Mouse (Mus musculus): ENCODE results near the gene Lyz2.
"Not testable (repeated sequence)": the region's sequence is repeated elsewhere in the genome, so short reads cannot be mapped to it uniquely, and the experiment has no call there.

The Lyz2 gene

DNA sequence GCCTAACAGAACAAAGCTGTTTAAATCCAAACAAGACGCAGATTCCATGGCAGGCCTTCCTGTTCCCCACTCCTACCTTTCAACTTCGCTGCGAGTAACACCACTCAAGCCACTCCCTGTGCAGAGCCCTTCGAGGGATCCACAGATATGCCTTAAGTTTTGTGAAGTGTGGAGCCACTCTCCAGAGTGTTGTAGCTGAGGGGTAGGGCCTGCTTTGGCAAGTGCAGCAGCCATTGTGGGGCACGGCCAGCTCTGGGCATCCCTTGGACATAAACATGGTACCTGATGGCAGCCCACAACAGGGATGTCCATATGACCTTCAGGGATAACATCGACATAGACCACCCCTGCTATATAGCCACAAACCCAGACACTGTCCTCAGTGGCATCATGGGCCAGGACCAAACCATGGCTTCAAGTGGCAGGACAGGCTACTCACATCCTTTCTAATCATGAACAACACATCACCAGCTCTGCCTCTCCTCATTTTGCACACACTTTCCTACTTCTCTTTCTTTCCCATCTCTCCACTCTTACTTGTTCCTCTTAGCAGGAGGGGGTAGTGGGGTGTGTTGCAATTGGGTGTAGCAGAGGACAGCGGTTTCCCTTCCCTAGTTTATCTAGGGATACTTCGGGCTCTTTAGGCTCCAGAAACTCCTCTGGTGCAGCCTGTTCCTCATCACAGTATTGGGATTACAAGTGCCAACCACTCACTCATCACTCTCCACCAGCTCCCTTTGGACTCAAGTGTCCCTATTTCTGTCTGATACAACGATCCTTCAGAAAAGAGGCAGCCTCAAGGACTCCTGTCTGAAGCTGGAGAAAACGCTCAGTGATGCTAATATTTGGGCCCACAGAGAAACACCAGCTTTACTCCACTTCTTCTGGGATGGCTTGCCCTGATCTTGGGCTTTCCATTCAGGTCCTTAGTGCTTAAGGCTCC is 2.7 kb upstream of the Lyz2 start:
- DNase-seq (ENCODE audit: inconsistent ontology term): no peak

GRCm38 (mm10) chr10:117283871-117284577 is 1.9 kb upstream of the Lyz2 start:
- no peak for DNase-seq (ENCODE audit: inconsistent ontology term)

- DNase-seq (ENCODE audit: inconsistent ontology term): not testable (repeated sequence)
Observed at GRCm38 (mm10) chr10:117283196-117283595, 1.1 kb upstream of the Lyz2 start.

GRCm38 (mm10) chr10:117282551-117282950 is 430 bp upstream of the Lyz2 start:
- DNase-seq (ENCODE audit: inconsistent ontology term): peak; percentile 6

- DNase-seq (ENCODE audit: inconsistent ontology term): no peak
Observed at GRCm38 (mm10) chr10:117281381-117281920, 670 bp downstream of the Lyz2 start.

GRCm38 (mm10) chr10:117280000-117280399 is 2.1 kb downstream of the Lyz2 start:
- no peak for DNase-seq (ENCODE audit: inconsistent ontology term)

GRCm38 (mm10) chr10:117278510-117278909 is 3.6 kb downstream of the Lyz2 start:
- not testable (repeated sequence) for DNase-seq (ENCODE audit: inconsistent ontology term)

- not testable (repeated sequence) for DNase-seq (ENCODE audit: inconsistent ontology term)
Observed at GRCm38 (mm10) chr10:117277779-117278178, 4.3 kb downstream of the Lyz2 start.

DNA sequence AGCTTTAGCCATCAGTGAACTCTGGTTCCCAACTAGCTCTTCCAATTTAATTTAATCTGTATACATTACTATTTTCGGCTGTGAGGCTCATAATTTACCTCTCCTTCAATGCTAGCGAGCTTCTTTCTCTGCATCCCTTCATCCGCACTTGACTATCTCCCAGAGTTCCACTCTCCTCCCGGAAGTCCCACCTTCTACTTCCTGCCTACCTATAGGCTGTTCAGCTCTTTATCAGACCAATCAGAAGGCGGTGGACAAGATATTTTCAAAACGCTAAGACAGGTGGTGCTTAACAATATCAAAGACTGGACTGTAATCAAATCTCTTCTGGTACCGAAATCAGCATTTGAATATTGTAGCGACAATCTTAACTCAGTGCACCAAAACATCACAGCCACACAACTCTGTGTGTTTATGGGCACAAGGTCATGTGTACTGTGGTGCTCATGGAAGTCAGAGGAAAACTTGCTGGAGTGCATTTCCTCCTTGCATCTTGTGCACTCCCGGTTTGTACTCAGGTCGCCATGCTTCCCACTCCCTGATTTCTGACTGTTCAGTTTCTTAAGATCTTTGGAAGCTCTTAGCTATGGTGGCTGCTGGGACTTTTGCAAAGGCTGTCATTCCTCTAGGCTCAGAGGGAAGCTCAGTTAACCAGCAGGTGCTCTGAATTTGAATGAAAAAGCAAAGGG is 6.3 kb downstream of the Lyz2 start:
- no peak for DNase-seq (ENCODE audit: inconsistent ontology term)

GRCm38 (mm10) chr10:117274645-117275044 is 7.5 kb downstream of the Lyz2 start:
- not testable (repeated sequence) for DNase-seq (ENCODE audit: inconsistent ontology term)

DNA sequence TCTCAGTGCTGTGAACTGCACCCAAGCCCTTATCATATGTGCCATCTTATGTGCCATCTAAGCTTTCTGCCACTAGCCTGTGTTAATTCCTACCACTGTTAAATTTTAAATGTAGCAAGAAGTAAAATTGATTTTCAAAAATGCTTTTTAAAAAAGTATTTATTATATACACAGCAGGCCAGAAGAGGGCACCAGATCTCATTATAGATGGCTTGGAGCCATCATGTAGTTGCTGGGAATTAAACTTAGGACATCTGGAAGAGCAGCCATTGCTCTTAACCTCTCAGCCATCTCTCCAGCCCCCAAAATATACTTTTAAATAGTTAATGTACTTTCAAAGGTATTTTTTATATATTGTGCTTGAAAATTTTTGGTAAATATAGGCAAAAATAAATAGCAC is 10.1 kb downstream of the Lyz2 start:
- no peak for DNase-seq (ENCODE audit: inconsistent ontology term)

DNA sequence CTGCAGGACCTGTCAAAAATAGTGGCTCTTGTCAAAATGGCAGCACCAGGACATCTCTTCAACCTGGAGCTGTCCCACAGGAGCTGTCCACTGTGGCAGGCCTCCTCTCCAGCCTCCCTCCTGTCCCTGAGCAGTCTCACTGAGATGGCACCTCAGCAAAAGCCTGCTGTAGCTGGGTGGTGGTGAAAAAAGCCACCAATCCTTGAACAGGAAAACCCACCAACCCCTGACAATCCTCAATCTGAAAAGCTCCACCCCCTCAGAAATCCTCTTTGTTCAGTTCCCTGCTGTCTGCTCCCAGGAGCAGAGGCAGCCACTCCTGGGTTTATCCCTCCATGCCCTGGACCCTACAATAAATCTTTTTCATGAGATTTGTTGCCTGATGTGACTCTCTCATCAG is 22.3 kb downstream of the Lyz2 start:
- DNase-seq (ENCODE audit: inconsistent ontology term): no peak

- DNase-seq (ENCODE audit: inconsistent ontology term): no peak
Observed at GRCm38 (mm10) chr10:117238603-117239002, 43.5 kb downstream of the Lyz2 start, which contains the start of gene 9530003J23Rik. Gene 9530003J23Rik, minus strand, starts transcription at chr10:117238703.

- no peak for DNase-seq (ENCODE audit: inconsistent ontology term)
Observed at GRCm38 (mm10) chr10:117235866-117236265, 46.3 kb downstream of the Lyz2 start.

DNA sequence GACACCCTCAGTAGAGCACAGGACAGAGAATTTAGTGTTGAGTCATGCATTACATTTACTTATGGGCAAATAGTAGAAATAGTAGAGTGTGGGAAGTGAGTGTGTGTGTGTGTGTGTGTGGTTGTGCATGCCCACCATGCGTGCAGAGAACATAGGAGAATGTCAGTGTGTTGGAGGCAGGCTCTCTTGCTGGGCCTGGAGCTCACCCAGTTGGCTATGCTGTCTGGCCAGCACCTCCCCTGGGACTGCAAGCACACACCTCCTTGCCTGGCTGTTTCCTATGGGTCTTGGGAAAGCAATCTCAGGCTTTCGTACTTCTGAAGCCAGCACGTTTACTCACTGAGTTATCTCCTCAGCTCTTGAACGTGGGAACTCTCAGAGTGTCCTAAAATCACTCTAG is 47.3 kb downstream of the Lyz2 start:
- no peak for DNase-seq (ENCODE audit: inconsistent ontology term)

GRCm38 (mm10) chr10:117229826-117230225 is 52.3 kb downstream of the Lyz2 start:
- DNase-seq (ENCODE audit: inconsistent ontology term): no peak

All from Muller cell, postnatal 12 days (primary cell).